Mouse (Mus musculus) lung, adult 2 months (tissue): ENCODE data around the gene Ppp1r16b.

Experiments
- CTCF ChIP-seq: fragments of 200-500 bp; IDR thresholded peaks from 2 replicates; pipeline ENCODE4 v1.5.1; 2011; ENCODE audit warnings: mild to moderate bottlenecking, low read length, control low read depth; ENCODE audit not compliant: insufficient read depth
- POLR2A ChIP-seq: fragments of 200-500 bp; IDR thresholded peaks from 2 replicates; pipeline ENCODE4 v1.6.1; 2011; ENCODE audit warnings: low read depth, mild to moderate bottlenecking, control low read depth, low read length, borderline replicate concordance; ENCODE audit errors: extremely low read depth

DNA sequence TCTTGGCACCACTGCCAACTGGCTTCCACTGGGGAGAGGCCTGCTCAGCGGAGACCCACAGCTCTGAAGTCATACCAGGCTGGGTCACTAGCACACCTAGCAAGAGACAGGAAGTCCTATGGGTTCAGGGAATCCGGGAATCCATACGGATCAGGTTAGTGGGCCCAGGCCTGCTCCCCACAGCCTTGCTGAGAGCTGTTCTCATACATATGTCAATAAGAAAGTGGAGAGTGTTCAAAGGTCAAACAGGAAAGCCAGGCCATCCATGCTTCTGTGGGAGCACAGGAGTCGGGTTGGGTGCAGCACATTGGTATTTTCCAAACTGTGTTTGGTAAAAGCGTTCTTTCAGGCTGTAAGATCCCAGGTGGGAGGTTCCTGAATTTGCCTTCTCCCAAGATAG, 97.1 kb downstream of the Ppp1r16b start:
- no peak for TF ChIP-seq POLR2A
- no peak for TF ChIP-seq CTCF
